Mouse (Mus musculus): Measurements from ENCODE around the gene Dnmt3b.
"Not testable (repeated sequence)": the region's sequence is repeated elsewhere in the genome, so short reads cannot be mapped to it uniquely, and the experiment has no call there.

Gene Dnmt3b

DNA sequence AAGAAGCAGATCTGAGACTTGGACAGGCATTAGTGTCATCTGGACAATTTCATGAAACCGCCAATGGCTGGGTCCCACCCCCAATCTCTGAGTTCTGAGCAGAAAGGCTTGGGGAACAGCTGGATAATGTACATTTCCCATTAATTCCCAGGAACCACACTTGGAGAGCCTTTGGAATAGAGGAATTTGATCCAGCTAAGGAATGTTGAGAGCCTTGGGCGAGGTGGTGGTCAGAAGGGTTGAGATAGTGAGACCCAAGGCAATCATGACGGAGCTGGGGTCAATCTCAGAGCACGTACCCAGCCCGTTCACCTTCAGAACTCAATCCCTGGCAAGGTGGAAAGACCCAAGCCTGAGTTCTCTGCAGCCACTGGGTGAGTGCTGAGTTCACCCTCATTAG lies 16.0 kb upstream of the Dnmt3b start:
- in situ Hi-C loops (cut with MseI, MboI): no loop called here

DNA sequence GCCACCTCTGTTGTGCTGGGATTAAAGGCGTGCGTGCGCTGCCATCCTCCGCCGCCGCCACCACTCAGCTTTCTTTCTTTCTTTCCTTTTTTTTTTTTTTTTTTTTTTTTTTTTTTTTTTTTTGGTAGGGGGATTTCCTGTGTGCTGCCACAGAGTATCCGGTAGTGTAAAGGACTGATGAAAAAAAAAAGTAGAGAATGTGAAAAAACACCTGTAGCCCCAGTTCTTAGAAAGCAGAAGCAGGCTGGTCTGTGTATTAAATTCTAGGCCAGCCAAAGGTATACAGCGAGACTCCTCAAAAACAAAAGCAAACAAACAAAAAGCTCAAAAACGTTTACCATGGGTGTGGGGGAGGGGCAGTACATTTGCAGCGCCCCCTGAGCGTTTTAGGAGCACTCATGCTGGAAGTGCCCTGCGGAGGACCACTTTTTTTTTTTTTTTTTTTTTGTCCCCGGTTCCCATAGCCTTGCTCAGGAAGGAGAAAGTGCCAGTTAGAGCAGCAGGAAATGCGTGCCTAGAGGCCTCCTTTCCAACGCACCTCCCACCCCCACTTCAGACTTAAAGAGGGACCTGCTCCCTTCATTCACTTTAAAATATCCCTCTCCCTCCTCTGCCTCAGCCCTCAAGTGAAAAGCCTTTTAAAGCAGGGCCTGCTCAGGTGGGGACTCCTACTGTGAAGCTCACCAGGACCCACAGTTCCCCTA lies 10.1 kb upstream of the Dnmt3b start:
- in situ Hi-C loops (cut with MseI, MboI): no loop called here

DNA sequence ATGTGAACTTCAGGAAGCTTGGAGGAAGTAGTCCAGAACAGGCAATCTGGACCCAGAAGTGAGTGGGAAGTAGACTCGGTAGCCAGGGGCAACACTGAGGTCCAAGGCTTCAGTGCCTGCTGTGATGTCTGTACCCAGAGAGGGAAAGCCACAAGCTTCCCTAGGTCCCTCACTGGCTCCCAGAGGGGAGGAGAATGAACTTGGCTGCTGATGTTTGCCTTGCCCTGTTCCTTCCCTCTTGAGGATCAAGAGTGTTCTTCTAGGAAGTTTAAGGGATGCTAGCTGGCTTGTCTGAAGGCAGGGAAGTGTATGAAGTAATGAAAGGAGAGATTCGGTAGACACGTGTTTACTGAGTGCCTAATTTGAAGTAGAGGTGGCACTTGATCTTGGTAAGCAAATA lies 6.8 kb upstream of the Dnmt3b start:
- in situ Hi-C loops (cut with MseI, MboI): no loop called here

DNA sequence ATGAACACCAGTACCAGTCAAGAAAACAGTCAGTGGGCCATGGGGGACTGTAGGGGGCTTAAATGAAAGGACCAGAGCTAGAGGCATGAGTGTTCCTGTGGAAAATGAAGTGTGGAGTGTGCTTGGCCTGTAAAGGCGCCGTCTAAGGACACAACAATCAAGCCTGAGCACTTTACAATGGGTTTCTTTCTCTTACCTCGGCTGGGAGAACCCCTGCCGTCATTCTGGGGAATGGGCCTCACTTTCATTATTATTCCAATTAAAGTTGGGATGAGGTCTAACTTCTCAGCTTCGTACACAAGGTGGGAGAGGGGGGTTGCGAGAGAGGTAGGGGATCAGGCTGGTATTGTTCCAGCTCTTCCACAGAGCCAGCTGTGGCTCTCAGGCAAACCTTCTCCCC lies 6.3 kb upstream of the Dnmt3b start:
- in situ Hi-C loops (cut with MseI, MboI): no loop called here

DNA sequence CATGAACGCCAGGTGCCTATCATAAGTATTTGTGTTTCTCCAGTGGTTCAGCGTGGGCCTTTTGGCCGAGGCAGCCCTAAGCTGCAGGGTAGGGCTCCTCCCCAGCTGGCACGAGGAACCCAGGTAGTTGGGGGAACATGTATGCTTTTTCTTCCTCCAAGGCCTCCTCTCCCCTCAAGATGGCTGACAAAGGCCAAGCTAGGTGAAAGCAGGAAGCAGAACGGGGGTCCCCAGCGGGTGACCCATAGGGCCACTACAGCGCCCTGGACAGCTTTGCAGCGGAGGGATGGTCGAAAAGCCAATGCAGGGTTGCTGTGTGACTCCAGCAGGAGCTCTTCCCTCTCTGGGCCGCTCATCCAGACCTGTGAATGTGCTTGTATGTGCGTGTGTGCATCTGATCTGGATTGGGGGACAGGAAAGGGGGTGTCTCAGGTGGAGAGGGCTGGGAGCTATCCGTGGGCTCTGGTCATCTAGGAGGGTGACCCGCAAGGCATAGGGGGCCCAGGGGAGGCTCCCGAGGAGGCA lies 415 bp upstream of the Dnmt3b start:
- in situ Hi-C loops (cut with MseI, MboI): no loop called here

DNA sequence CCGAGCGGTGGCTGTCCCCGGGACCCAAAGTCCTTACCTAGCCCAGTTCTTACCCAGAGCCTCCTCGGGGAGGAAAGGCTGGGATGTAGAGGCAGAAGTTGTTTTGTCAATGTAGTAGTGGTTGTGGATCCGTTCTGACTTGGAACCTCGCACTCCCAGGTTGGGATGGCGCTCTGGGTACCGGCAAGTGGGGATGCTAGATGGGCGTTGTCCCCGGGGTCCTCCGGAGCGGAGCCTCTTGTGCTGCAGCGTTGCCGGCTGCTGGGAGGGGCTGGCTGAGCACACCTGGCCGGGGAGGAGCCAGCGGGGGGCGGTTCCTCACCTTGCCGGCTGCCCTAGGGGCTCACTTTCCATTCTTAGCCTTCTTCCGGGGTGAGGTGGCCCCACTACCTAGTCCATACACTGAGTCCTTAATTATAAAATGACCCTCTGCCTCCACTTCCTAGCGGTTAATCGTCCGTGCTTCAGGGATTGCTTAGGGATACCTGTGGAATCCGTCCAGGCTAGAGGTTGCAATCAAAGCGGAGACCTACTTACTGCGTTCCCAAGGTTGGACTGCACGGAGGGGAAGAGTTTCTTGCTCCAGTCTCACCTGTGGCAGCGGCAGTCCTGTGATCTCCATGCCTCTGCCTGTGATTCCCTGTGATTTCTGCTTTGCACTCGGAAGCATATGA lies 901 bp downstream of the Dnmt3b start:
- in situ Hi-C loops (cut with MseI, MboI): no loop called here

DNA sequence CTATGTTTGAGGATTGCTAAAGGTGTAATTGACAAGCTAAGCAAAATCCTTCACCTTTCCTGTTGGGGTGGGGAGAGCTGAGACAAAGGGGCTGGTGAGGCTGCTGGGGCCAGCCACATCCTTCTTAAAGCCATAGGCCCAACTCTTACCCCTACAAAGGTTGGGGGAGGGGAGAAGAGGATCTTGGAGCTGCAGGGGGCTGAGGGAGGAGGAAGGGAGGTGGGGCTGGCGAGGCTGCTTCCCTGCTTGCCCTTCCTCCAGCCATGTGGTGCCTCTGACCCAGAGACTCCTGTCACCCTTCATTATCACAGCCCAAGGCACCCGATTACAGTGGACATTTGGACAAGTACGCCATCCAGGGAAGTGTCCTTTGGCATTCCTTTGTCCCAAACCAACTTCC lies 2.4 kb downstream of the Dnmt3b start:
- in situ Hi-C loops (cut with MseI, MboI): no loop called here

DNA sequence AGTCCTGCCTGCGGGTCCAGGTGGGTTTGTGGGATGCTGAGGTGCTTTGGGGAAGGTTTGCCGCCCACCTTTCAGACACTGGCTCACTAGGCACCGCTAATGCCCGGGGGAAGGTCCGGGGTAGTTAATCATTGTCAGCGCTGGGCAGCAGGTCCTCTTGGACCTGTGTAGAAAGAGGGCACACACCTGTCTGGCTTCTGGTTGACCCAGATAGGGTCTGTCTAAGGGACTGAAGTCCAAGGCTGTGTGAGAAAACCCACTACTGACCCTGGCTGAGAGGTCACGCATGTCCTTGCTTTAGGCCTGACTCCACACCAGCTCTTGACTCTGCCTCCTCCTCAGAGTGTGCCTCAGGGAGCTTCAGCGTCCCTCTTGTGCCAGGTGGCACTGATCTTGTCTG lies 8.4 kb downstream of the Dnmt3b start:
- in situ Hi-C loops (cut with MseI, MboI): not testable (repeated sequence)

DNA sequence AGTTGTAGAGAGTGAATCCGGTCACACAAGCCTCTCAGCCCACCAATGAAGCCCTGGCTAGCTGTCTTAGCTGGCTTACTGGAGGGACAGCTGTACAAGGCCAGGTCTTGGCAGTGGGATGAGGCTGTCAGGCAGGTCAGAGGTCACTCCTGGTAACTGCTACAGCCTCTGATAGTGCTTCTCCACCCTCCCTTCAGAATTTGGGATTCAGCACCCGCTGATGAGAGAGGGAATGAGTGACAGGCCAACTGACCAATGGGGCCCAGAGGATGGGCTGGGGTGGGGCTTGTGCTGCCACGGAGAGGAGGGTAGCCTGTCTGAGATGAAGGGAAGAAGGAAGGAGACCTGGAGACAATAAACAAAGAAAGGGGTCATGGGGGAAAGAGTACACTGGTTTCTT lies 11.4 kb downstream of the Dnmt3b start:
- in situ Hi-C loops (cut with MseI, MboI): no loop called here

DNA sequence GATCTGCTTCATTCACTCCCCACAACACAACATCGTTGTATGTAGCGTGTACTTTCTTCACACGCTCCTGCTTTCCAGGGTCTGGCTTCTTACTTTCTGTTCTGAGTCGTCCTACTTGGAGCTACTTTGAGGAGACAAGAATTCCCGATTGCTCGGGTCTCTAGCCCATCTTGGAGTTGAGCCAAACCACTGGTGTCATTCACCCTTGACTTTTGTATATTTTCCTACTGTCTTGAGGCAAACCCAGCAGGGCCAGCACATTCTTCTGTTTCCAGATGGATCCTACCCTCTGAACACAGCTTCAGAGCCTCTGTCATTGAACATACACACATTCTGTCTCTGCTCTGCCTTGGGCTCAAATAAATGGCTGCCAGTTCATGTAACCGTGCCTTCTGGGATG lies 16.2 kb downstream of the Dnmt3b start:
- in situ Hi-C loops (cut with MseI, MboI): no loop called here

DNA sequence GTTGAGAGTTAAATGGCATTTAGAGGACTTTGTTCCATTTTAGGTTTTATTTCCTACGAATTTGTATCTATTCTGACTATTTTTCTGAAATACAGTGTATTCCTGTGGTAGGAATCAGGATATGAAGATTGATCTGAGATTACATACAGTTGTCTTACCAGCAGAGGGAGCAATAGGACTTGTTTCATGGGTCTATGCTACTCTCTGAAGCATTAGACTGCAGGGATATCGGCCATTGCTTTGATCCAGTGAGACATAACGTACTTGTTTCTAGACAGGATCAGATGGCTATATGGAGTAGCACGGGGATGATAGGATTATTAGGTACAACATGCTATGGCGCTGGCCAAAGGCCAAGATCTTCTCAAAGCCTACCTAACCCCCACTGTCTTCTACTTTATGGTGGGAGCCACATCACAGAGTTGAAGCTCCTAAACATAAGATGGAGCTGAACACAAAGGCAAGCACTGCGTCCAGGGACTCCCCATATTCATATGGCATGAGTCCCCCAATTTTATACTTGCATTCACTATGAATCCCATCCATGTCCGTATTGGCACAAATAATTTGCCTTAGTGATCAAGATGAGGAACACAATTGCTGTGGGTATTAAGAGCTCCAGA lies 19.6 kb downstream of the Dnmt3b start:
- in situ Hi-C loops (cut with MseI, MboI): no loop called here

DNA sequence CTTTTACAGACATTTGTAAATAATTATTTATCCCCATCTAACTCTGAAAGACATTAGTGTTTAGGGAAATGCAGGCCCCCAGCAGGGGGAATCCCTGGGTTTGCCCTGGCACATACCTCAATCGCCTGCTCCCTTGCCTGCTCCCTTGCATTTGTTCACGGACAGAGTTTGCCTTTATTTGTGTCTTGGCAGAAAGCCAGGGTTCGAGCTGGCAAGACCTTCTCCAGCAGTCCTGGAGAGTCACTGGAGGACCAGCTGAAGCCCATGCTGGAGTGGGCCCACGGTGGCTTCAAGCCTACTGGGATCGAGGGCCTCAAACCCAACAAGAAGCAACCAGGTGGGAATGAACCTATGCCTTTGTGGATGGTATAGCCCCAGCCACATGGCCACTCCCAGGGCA lies 20.9 kb downstream of the Dnmt3b start:
- in situ Hi-C loops (cut with MseI, MboI): no loop called here

DNA sequence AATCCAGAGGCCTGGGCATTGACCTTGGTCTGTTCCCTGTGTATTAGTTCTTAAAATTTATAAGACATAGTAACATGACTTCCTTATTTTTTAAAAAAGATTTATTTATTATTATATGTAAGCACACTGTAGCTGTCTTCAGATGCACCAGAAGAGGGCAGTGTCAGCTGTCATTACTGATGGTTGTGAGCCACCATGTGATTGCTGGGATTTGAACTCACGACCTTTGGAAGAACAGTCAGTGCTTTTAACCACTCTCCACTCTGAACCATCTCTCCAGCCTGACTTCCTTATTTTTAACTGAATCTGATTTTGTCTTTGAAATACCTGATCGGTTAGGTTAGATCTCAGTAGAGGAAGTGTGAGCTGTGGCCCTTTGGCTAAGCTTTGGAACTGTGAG lies 23.4 kb downstream of the Dnmt3b start:
- in situ Hi-C loops (cut with MseI, MboI): no loop called here

DNA sequence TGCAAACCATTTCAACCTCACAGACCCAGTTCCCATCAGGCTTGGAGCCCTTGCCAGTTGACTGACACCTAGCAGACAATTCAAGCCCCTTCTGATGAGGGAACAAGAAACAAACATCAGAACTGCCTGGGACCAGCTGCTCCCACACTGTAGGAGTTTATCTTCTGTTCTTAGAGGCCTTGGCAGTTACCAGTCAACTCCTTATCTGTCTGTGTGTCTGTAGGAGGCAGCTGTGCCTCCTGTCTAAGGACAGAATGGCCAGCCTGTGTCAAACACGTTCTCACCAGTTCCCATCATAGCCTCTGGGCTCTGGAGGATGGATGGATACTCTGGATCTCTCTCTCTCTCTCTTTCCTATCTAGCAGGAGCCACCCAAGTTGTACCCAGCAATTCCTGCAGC lies 26.1 kb downstream of the Dnmt3b start:
- in situ Hi-C loops (cut with MseI, MboI): not testable (repeated sequence)

DNA sequence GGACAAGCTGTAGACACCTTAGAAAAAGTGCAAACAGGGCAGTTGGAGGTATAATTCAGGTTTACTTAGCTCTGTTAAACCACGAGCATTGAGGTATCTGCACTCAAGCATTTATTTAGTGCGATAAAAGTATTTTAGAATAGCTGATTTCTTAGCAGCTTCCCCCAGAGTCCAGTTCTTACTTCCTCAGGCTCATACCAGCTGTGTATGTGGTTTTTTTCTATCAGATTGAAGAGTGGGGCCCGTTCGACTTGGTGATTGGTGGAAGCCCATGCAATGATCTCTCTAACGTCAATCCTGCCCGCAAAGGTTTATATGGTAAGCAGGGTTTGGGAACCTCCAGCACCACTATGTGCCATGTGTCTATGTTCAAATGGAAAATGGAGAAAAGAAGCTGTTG lies 27.7 kb downstream of the Dnmt3b start:
- in situ Hi-C loops (cut with MseI, MboI): no loop called here

DNA sequence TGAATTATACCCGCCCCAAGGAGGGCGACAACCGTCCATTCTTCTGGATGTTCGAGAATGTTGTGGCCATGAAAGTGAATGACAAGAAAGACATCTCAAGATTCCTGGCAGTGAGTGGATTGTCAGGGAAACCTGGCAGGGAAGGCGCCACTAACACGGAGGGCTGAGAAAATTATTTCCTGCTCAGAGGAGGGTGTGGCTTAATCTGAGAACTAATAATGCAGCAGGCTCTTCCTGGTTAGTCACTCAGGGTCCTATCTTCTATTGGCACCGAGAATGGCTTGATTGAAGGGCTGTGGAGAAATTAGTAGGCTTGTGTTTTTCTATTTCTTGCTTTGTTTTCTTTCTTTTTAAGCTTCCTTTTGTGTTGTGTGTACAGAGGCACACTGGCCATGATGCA lies 28.3 kb downstream of the Dnmt3b start:
- in situ Hi-C loops (cut with MseI, MboI): no loop called here

DNA sequence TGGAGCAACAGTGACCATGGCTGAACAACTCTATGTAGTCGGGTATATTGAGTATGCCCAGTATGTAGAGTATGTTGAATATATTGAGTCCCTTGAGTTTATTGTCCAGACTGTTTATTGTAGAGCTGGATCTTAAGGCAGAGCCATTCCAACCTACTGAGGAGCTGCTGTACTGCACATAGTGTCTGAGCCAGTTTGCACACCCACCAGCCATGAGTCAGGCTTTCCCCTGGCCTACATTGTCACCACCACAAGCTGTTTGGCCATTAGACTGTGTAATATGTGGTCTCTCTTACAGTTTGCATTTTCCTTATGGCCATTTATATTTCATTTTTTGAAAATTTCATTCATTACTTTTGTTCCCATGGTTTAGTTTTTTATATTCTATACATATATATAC lies 30.7 kb downstream of the Dnmt3b start:
- in situ Hi-C loops (cut with MseI, MboI): no loop called here

DNA sequence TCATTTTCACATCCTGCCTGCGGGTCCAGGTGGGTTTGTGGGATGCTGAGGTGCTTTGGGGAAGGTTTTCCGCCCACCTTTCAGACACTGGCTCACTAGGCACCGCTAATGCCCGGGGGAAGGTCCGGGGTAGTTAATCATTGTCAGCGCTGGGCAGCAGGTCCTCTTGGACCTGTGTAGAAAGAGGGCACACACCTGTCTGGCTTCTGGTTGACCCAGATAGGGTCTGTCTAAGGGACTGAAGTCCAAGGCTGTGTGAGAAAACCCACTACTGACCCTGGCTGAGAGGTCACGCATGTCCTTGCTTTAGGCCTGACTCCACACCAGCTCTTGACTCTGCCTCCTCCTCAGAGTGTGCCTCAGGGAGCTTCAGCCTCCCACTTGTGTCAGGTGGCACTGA lies 44.2 kb downstream of the Dnmt3b start:
- in situ Hi-C loops (cut with MseI, MboI): not testable (repeated sequence)

DNA sequence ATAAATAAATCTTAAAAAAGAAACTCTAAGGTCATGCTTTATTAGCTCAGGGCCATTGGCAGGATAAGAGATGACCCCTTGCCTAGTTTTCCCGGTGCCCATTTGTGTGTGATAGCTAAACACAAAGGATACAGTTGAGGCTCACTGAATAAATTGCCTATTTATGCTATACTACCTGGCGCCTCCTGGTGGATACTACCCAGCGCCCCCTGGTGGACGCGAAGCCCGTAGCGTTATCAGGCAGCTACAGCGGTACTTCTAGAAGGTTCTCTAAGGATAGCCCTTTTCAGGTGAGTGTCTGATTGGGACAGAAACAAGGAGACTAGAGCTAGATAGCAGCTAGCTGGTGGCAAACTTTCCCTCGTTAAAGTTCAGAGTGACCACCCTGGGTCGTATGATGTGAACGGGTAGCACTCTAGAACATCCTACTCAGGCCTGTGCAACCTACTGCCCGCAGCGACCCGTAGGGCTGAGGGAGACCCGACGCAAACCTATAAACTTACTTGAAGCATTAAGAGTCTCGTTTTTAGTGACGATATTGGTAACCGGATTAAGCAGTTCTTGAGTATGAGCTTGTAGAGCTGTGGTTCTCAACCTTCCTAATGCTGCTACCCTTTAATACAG lies 45.3 kb downstream of the Dnmt3b start:
- in situ Hi-C loops (cut with MseI, MboI): no loop called here

DNA sequence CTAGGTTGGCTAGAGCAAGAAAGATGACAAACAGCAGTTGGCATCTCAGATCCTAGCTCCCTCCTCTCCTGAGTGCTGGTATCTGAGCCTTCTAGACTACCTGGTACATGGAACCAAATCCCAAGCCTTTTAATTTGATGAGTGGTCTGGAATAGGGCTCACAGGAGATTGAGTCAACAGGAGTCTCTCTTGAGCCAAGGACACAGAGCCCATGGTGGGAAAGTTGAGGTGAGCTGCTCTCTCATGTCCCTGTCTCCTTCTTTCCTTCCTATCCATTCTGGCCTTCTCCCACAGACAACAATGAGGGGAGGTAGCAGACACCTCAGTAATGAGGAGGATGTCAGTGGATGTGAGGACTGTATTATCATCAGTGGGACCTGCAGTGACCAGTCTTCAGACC lies 47.1 kb downstream of the Dnmt3b start, which contains the start of gene Dnmt3c:
Gene Dnmt3c, plus strand, starts transcription at position 301 of the 400 bp plus-strand sequence.
- in situ Hi-C loops (cut with MseI, MboI): no loop called here

DNA sequence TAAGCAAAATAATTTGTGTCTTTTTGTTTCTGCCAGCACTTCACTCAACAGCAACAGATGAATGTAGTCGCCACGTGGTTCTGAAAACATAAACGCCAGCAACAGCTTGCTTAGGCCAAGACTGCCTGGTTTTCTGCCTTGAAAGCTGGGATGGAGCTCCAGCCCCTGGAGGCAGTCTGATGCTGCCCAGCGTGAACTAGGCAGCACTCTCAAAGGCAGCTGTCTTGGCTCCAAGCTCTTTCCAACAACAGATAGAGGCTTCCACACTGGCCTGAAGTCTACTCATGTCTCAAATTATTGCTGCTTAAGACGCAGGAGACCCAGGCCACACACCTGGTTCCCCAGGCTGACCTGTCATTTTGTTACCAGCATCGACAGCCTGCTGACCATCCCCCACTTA lies 54.1 kb downstream of the Dnmt3b start:
- in situ Hi-C loops (cut with MseI, MboI): no loop called here

DNA sequence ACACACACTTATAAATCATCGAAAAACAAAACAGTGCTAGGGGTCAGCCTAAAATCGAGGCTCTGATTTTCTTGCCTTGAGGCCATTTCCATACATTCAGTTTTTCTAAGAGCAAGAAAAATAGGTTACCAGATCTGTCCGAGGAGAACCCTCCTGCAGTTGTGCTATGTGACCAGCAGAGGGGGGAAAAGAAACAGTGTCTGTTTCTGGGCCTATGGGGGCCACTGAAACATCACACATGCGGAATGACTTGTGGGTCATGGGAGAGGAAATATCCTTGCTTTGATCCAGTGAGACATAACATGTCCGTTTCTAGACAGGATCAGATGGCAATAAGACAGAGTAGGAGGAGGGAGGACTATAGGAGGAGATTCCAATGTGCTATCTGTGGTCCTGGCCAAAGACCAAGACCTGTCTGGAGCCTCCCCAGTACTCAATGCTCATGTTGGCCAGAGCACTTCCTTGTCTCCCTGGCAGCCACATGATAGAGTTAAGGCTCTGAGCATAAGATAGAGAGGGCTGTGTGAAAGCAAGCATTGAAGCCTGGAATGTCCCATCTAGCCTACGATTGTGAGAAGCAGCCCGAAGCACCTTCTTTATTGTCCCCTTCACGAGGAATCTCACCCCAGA lies 61.6 kb downstream of the Dnmt3b start:
- in situ Hi-C loops (cut with MseI, MboI): no loop called here
